Mouse (Mus musculus) brain, embryonic 14.5 days (tissue): Measurements from ENCODE around the gene Ssr2.

ENCODE experiments used
- CTCF ChIP-seq: fragments of 200-500 bp; IDR thresholded peaks from 2 replicates; pipeline ENCODE4 v1.5.1; 2012; ENCODE audit warnings: inconsistent platforms, mild to moderate bottlenecking, moderate library complexity, borderline replicate concordance; ENCODE audit not compliant: insufficient read depth, insufficient read length; ENCODE audit errors: extremely low read depth
- POLR2A ChIP-seq: fragments of 200-500 bp; IDR thresholded peaks from 2 replicates; pipeline ENCODE4 v1.6.1; 2012; ENCODE audit warnings: mild to moderate bottlenecking, inconsistent platforms, borderline replicate concordance; ENCODE audit not compliant: poor library complexity, insufficient read depth, insufficient read length, severe bottlenecking; ENCODE audit errors: extremely low read depth

GRCm38 (mm10) chr3:88551586-88551985 is 24.1 kb upstream of the Ssr2 start:
- no peak for TF ChIP-seq CTCF
- no peak for TF ChIP-seq POLR2A
